Mouse (Mus musculus): ENCODE measurements at regions not wholly inside any gene's neighbourhood (a gene's known extent, or its start where the extent isn't known, plus 50 kb on each side); places are given as distances from the start of the nearest gene placed in this dataset.

GRCm38 (mm10) chr1:156990567-156991494 lies 51.4 kb upstream of the Ralgps2 start:
- Histone ChIP-seq H3K4me1 (replicated peaks; ENCODE audit: control insufficient read depth in 2 of 2, insufficient read depth in 2 of 2, low read length in 1 of 2) (peaks cover 43 to 66% of the 10 kb centered on the region in 2 experiments), H3K9ac (replicated peaks) (no peak overlapping the region), H3K36me3 (replicated peaks; ENCODE audit: control insufficient read depth, insufficient read depth, low read depth) (no peaks in the 10 kb centered on the region), H3K27ac (peak overlapping the region; percentile 46), H3K9me3 (ENCODE audit: control insufficient read depth, low read length) (no peaks in the 10 kb centered on the region), H3K4me2 (ENCODE audit: low read depth) (no peak overlapping the region), H3K27me3 (ENCODE audit: control insufficient read depth, insufficient read depth, low read length) (no peaks in the 10 kb centered on the region), H3K4me3 (ENCODE audit: insufficient read depth in 1 of 2, low read depth in 2 of 2, low read length in 2 of 2) (no peak overlapping the region)
- ATAC-seq (ENCODE audit: insufficient read depth) (peak; percentile 19; the same call in 1 of the 2 replicates), DNase-seq (ENCODE audit: low read depth in 3 of 3, low spot score in 3 of 3) (peak; percentile 41 to 60 (median 44))
- TF ChIP-seq EP300 (IDR thresholded peaks at IDR 0.05; ENCODE audit: low read depth) (peak; percentile 31; the same call in 1 of the 2 replicates), CTCF (IDR thresholded peaks at IDR 0.05; ENCODE audit: low read depth) (no peak)
- 30% methylated on average over 14 of the region's 14 CpGs for WGBS (ENCODE audit: insufficient replicate concordance)

GRCm38 (mm10) chr1:156990112-156990511 lies 50.7 kb upstream of the Ralgps2 start:
- Histone ChIP-seq H3K9ac (replicated peaks) (no peak overlapping the region), H3K36me3 (replicated peaks; ENCODE audit: control insufficient read depth, insufficient read depth, low read depth) (no peaks in the 10 kb centered on the region), H3K27ac (no peak overlapping the region), H3K4me3 (ENCODE audit: insufficient read depth in 1 of 2, low read depth in 2 of 2, low read length in 2 of 2) (no peak overlapping the region), H3K27me3 (ENCODE audit: control insufficient read depth, insufficient read depth, low read length) (no peaks in the 10 kb centered on the region), H3K9me3 (ENCODE audit: control insufficient read depth, low read length) (no peaks in the 10 kb centered on the region), H3K4me1 (replicated peaks; ENCODE audit: control insufficient read depth in 2 of 2, insufficient read depth in 2 of 2, low read length in 1 of 2) (peaks cover 45 to 66% of the 10 kb centered on the region in 2 experiments), H3K4me2 (ENCODE audit: low read depth) (no peak overlapping the region)
- no peak for DNase-seq (ENCODE audit: low read depth in 3 of 3, low spot score in 3 of 3)
- TF ChIP-seq CTCF (IDR thresholded peaks at IDR 0.05; ENCODE audit: low read depth): no peak
- no peak for TF ChIP-seq EP300 (IDR thresholded peaks at IDR 0.05; ENCODE audit: low read depth)
- no peak for ATAC-seq (ENCODE audit: insufficient read depth)
- WGBS (ENCODE audit: insufficient replicate concordance): 65% methylated on average over 9 of the region's 9 CpGs

GRCm38 (mm10) chr1:156989149-156989785 lies 49.8 kb upstream of the Ralgps2 start:
- no peaks in the 10 kb centered on the region for H3K9me3 ChIP-seq (ENCODE audit: control insufficient read depth, low read length)
- H3K36me3 ChIP-seq (replicated peaks; ENCODE audit: control insufficient read depth, insufficient read depth, low read depth): no peaks in the 10 kb centered on the region
- no peak overlapping the region for H3K27ac ChIP-seq
- no peak overlapping the region for H3K4me2 ChIP-seq (ENCODE audit: low read depth)
- WGBS (ENCODE audit: insufficient replicate concordance): 57% methylated on average over 10 of the region's 10 CpGs
- no peak for ATAC-seq (ENCODE audit: insufficient read depth)
- no peak overlapping the region for H3K9ac ChIP-seq (replicated peaks)
- H3K4me3 ChIP-seq (ENCODE audit: insufficient read depth in 1 of 2, low read depth in 2 of 2, low read length in 2 of 2): no peak overlapping the region
- TF ChIP-seq CTCF (IDR thresholded peaks at IDR 0.05; ENCODE audit: low read depth) (no peak), EP300 (IDR thresholded peaks at IDR 0.05; ENCODE audit: low read depth) (no peak)
- H3K4me1 ChIP-seq (replicated peaks; ENCODE audit: control insufficient read depth in 2 of 2, insufficient read depth in 2 of 2, low read length in 1 of 2): peaks cover 50 to 67% of the 10 kb centered on the region in 2 experiments
- no peaks in the 10 kb centered on the region for H3K27me3 ChIP-seq (ENCODE audit: control insufficient read depth, insufficient read depth, low read length)
- no peak for DNase-seq (ENCODE audit: low read depth in 3 of 3, low spot score in 3 of 3)
